Mouse (Mus musculus) intestine, embryonic 14.5 days (tissue): ENCODE data around the gene Parvg. TPM values are rescaled to one million over a fixed set of nuclear protein-coding genes. Genes with fewer than 3 reads are reported as not detected.

ENCODE experiments used
- ATAC-seq: fragments of 200-750 bp; cut with Nextera tagmentation; replicated peaks from 2 replicates; pipeline ENCODE4 v1.8.0; 2017; ENCODE audit warnings: low read depth, moderate number of reproducible peaks, moderate TSS enrichment, moderate library complexity; ENCODE audit not compliant: low FRiP score, low TSS enrichment
- DNase-seq: peaks from one replicate; pipeline ENCODE4 v3.0.0-alpha.2; 2018; ENCODE audit warnings: low spot score
- H3K27ac ChIP-seq: fragments of 300-500 bp; sonication (generic); 2 replicates; pipeline ENCODE4 v1.5.1; 2014; ENCODE audit warnings: low read depth, mild to moderate bottlenecking, control low read depth
- H3K27me3 ChIP-seq: fragments of 300-500 bp; sonication (generic); replicated peaks from 2 replicates; pipeline ENCODE4 v1.6.1; 2014; ENCODE audit warnings: low read length, control low read depth; ENCODE audit not compliant: control insufficient read depth, insufficient read depth
- H3K36me3 ChIP-seq: fragments of 300-500 bp; sonication (generic); 2 replicates; pipeline ENCODE4 v1.6.1; 2014; ENCODE audit warnings: low read length, control low read depth; ENCODE audit not compliant: control insufficient read depth, insufficient read depth
- H3K4me1 ChIP-seq: fragments of 300-500 bp; sonication (generic); replicated peaks from 2 replicates; pipeline ENCODE4 v1.6.1; 2014; ENCODE audit warnings: low read length, control low read depth, mixed read lengths; ENCODE audit not compliant: control insufficient read depth, insufficient read depth
- H3K4me2 ChIP-seq: fragments of 300-500 bp; sonication (generic); 2 replicates; pipeline ENCODE4 v1.6.1; 2014; ENCODE audit warnings: low read length
- H3K4me3 ChIP-seq: fragments of 300-500 bp; sonication (generic); 2 replicates; pipeline ENCODE4 v1.5.1; 2014; ENCODE audit warnings: low read depth, low read length, control low read depth, mixed read lengths
- H3K9ac ChIP-seq: fragments of 300-500 bp; sonication (generic); 2 replicates; pipeline ENCODE4 v1.6.1; 2014; ENCODE audit warnings: mild to moderate bottlenecking, low read length
- H3K9me3 ChIP-seq: fragments of 300-500 bp; sonication (generic); 2 replicates; pipeline ENCODE4 v1.6.1; 2016; ENCODE audit warnings: low read length, control low read depth; ENCODE audit not compliant: control insufficient read depth
- WGBS: fragments of 180-500 bp; shearing (Covaris S2); extraction: QIAGEN DNeasy Blood & Tissue Kit; methylation state at CpG from one replicate; pipeline ENCODE4 v1.1.7; 2014; 5-methylcytosine and 5-hydroxymethylcytosine counted together
- polyA plus RNA-seq: library from polyadenylated mRNA; unstranded; fragments of >200 nt; fragmentation: Nextera tagmentation; extraction: Ambion mirVana; gene quantifications from 2 replicates; pipeline ENCODE4 v1.2.1, GENCODE M21; 2014

Parvg gene
- polyA plus RNA-seq, 1 experiment from 2014 or later = 2.0 TPM

- H3K36me3 ChIP-seq = no peaks in the 10 kb centered on the region
- H3K27me3 ChIP-seq = no peaks in the 10 kb centered on the region
- H3K4me3 ChIP-seq = no peak overlapping the region
- H3K4me2 ChIP-seq = no peak overlapping the region
- ATAC-seq = no peak
- H3K27ac ChIP-seq = no peak overlapping the region
- no peak overlapping the region for H3K9ac ChIP-seq
- DNase-seq = no peak
- no peaks in the 10 kb centered on the region for H3K4me1 ChIP-seq
- WGBS = 76% methylated on average over 8 of the region's 8 CpGs
- no peaks in the 10 kb centered on the region for H3K9me3 ChIP-seq
These were observed 6.1 kb downstream of the Parvg start for GRCm38 (mm10) chr15:84329940-84330339.

GRCm38 (mm10) chr15:84331066-84331612, 7.3 kb downstream of the Parvg start:
- no peak overlapping the region for H3K4me2 ChIP-seq
- no peak overlapping the region for H3K4me3 ChIP-seq
- no peak overlapping the region for H3K27ac ChIP-seq
- H3K9me3 ChIP-seq = no peaks in the 10 kb centered on the region
- H3K9ac ChIP-seq = no peak overlapping the region
- no peaks in the 10 kb centered on the region for H3K27me3 ChIP-seq
- DNase-seq (no peak), ATAC-seq (no peak)
- H3K4me1 ChIP-seq = no peaks in the 10 kb centered on the region
- no peaks in the 10 kb centered on the region for H3K36me3 ChIP-seq
- WGBS = 77% methylated on average over 4 of the region's 4 CpGs

GRCm38 (mm10) chr15:84336281-84336817, 12.5 kb downstream of the Parvg start:
- no peaks in the 10 kb centered on the region for H3K4me1 ChIP-seq
- DNase-seq (no peak), ATAC-seq (no peak)
- WGBS = 66% methylated on average over 12 of the region's 12 CpGs
- H3K27ac ChIP-seq = no peak overlapping the region
- no peaks in the 10 kb centered on the region for H3K36me3 ChIP-seq
- H3K9ac ChIP-seq = no peak overlapping the region
- H3K4me2 ChIP-seq = no peak overlapping the region
- no peaks in the 10 kb centered on the region for H3K27me3 ChIP-seq
- no peak overlapping the region for H3K4me3 ChIP-seq
- no peaks in the 10 kb centered on the region for H3K9me3 ChIP-seq

- H3K4me1 ChIP-seq = no peaks in the 10 kb centered on the region
- ATAC-seq (no peak), DNase-seq (no peak)
- no peak overlapping the region for H3K27ac ChIP-seq
- H3K9ac ChIP-seq = no peak overlapping the region
- no peaks in the 10 kb centered on the region for H3K27me3 ChIP-seq
- H3K9me3 ChIP-seq = no peaks in the 10 kb centered on the region
- H3K36me3 ChIP-seq = no peaks in the 10 kb centered on the region
- WGBS = 63% methylated on average over 5 of the region's 5 CpGs
- no peak overlapping the region for H3K4me3 ChIP-seq
- H3K4me2 ChIP-seq = no peak overlapping the region
These were observed 13.8 kb downstream of the Parvg start for GRCm38 (mm10) chr15:84337599-84337998.

- H3K4me3 ChIP-seq = no peak overlapping the region
- no peak for ATAC-seq
- H3K4me2 ChIP-seq = no peak overlapping the region
- no peak overlapping the region for H3K27ac ChIP-seq
- no peak overlapping the region for H3K9ac ChIP-seq
- 50% methylated on average over 2 of the region's 2 CpGs for WGBS
- H3K9me3 ChIP-seq = no peaks in the 10 kb centered on the region
- DNase-seq = no peak
- H3K27me3 ChIP-seq = no peaks in the 10 kb centered on the region
- no peaks in the 10 kb centered on the region for H3K4me1 ChIP-seq
- H3K36me3 ChIP-seq = no peaks in the 10 kb centered on the region
These were observed 17.1 kb downstream of the Parvg start for GRCm38 (mm10) chr15:84340926-84341325.

GRCm38 (mm10) chr15:84348769-84349168, 24.9 kb downstream of the Parvg start:
- Histone ChIP-seq H3K27me3 (no peaks in the 10 kb centered on the region), H3K4me1 (peaks cover 8% of the 10 kb centered on the region; the same call in 1 of the 2 replicates), H3K9ac (no peak overlapping the region), H3K9me3 (no peaks in the 10 kb centered on the region), H3K4me3 (no peak overlapping the region), H3K27ac (no peak overlapping the region), H3K4me2 (no peak overlapping the region), H3K36me3 (no peaks in the 10 kb centered on the region)
- WGBS = 94% methylated on average over 4 of the region's 4 CpGs
- ATAC-seq (no peak), DNase-seq (no peak)

- H3K9ac ChIP-seq = no peak overlapping the region
- no peaks in the 10 kb centered on the region for H3K27me3 ChIP-seq
- DNase-seq (no peak), ATAC-seq (no peak)
- no peak overlapping the region for H3K4me2 ChIP-seq
- no peak overlapping the region for H3K27ac ChIP-seq
- no peaks in the 10 kb centered on the region for H3K36me3 ChIP-seq
- WGBS = 34% methylated on average over 14 of the region's 14 CpGs
- no peaks in the 10 kb centered on the region for H3K9me3 ChIP-seq
- H3K4me1 ChIP-seq = peaks cover 8% of the 10 kb centered on the region; the same call in 1 of the 2 replicates
- no peak overlapping the region for H3K4me3 ChIP-seq
These were observed 26.3 kb downstream of the Parvg start for GRCm38 (mm10) chr15:84349915-84350738.

GRCm38 (mm10) chr15:84351342-84351741, 27.5 kb downstream of the Parvg start:
- peaks cover 8% of the 10 kb centered on the region; the same call in 1 of the 2 replicates for H3K4me1 ChIP-seq
- DNase-seq (no peak), ATAC-seq (no peak)
- H3K9ac ChIP-seq = no peak overlapping the region
- H3K27me3 ChIP-seq = no peaks in the 10 kb centered on the region
- H3K4me3 ChIP-seq = no peak overlapping the region
- no peaks in the 10 kb centered on the region for H3K36me3 ChIP-seq
- 86% methylated on average over 7 of the region's 7 CpGs for WGBS
- no peak overlapping the region for H3K4me2 ChIP-seq
- H3K27ac ChIP-seq = no peak overlapping the region
- no peaks in the 10 kb centered on the region for H3K9me3 ChIP-seq
